ENCODE assay signal across 29 mouse cellular contexts in genomic region chr12:53012336-53012735, GRCm38 (mm10).
DNase-seq lines count a peak whose midpoint lies in the region; ATAC-seq and TF ChIP-seq lines count a peak whose summit lies in the region.
"Had no signal": no experiment of that assay in that cellular context is flagged by ENCODE, and none has a peak within 500 bp of the region (broad histone marks: within the 10 kb centered on the region; RNA-seq: fewer than 3 reads in every experiment).

No protein-coding gene starts in this region.

- 22% methylated on average over 3 of the region's 3 CpGs for WGBS in hindbrain, embryonic 10.5 days
- WGBS in hindbrain, embryonic 12.5 days, result 21% methylated on average over 3 of the region's 3 CpGs
- 4% methylated on average over 3 of the region's 3 CpGs for WGBS in kidney, postnatal 0 days

- peaks cover 10% of the 10 kb centered on the region for H3K4me1 ChIP-seq in hindbrain, embryonic 10.5 days (replicated peaks)
- H3K4me1 ChIP-seq in hindbrain, embryonic 12.5 days, result 0 out of 2 replicates have a peak, but pooled peaks cover 6% of the 10 kb centered on the region
- H3K4me1 ChIP-seq in kidney, postnatal 0 days (replicated peaks; ENCODE audit: insufficient read depth, low read length), result 0 out of 2 replicates have a peak, but pooled peaks cover 4% of the 10 kb centered on the region
- H3K4me1 ChIP-seq: heart, embryonic 15.5 days; liver, embryonic 12.5 days; megakaryocyte, embryonic 14.5 days had no signal

- no peaks in the 10 kb centered on the region for H3K9me3 ChIP-seq in hindbrain, embryonic 10.5 days
- no peaks in the 10 kb centered on the region for H3K9me3 ChIP-seq in hindbrain, embryonic 12.5 days (replicated peaks)
- H3K9me3 ChIP-seq in kidney, postnatal 0 days (replicated peaks; ENCODE audit: low read length), result no peaks in the 10 kb centered on the region
- H3K9me3 ChIP-seq: heart, embryonic 15.5 days; limb, embryonic 13.5 days; liver, embryonic 12.5 days; neural tube, embryonic 15.5 days had no signal

- no peak overlapping the region for H3K9ac ChIP-seq in hindbrain, embryonic 12.5 days
- no peak overlapping the region for H3K9ac ChIP-seq in kidney, postnatal 0 days (ENCODE audit: low read depth, low read length)
- H3K9ac ChIP-seq: forebrain, postnatal 0 days; heart, embryonic 15.5 days; limb, embryonic 13.5 days; liver, embryonic 12.5 days; neural tube, embryonic 15.5 days had no signal

- peak overlapping the region; percentile 37; the same call in 1 of the 2 replicates for H3K27ac ChIP-seq in hindbrain, embryonic 10.5 days
- no peak overlapping the region for H3K27ac ChIP-seq in hindbrain, embryonic 12.5 days
- H3K27ac ChIP-seq in kidney, postnatal 0 days, result no peak overlapping the region
- H3K27ac ChIP-seq: gastrocnemius, adult 2 months; heart, embryonic 15.5 days; hindbrain, postnatal 0 days; limb, embryonic 13.5 days; liver, embryonic 12.5 days; neural tube, embryonic 15.5 days had no signal

- H3K4me2 ChIP-seq in hindbrain, embryonic 12.5 days (replicated peaks), result no peak overlapping the region
- H3K4me2 ChIP-seq in kidney, postnatal 0 days (ENCODE audit: low read length), result no peak overlapping the region
- H3K4me2 ChIP-seq: heart, embryonic 15.5 days; limb, embryonic 13.5 days; liver, embryonic 12.5 days; neural tube, embryonic 15.5 days had no signal

- H3K36me3 ChIP-seq in hindbrain, embryonic 10.5 days, result no peaks in the 10 kb centered on the region
- peaks cover 8% of the 10 kb centered on the region; the same call in 1 of the 2 replicates for H3K36me3 ChIP-seq in hindbrain, embryonic 12.5 days
- H3K36me3 ChIP-seq in kidney, postnatal 0 days (ENCODE audit: insufficient read depth, low read length), result no peaks in the 10 kb centered on the region
- H3K36me3 ChIP-seq: limb, embryonic 13.5 days; liver, embryonic 12.5 days; neural tube, embryonic 15.5 days had no signal

- TF ChIP-seq CTCF in kidney, postnatal 0 days (IDR thresholded peaks at IDR 0.05; ENCODE audit: low read depth), result no peak

- no peaks in the 10 kb centered on the region for H3K27me3 ChIP-seq in hindbrain, embryonic 10.5 days (ENCODE audit: insufficient read depth, poor library complexity, severe bottlenecking)
- no peaks in the 10 kb centered on the region for H3K27me3 ChIP-seq in hindbrain, embryonic 12.5 days
- no peaks in the 10 kb centered on the region for H3K27me3 ChIP-seq in kidney, postnatal 0 days (ENCODE audit: insufficient read depth, low read length)
- H3K27me3 ChIP-seq: heart, embryonic 15.5 days; limb, embryonic 13.5 days; liver, embryonic 12.5 days; megakaryocyte, embryonic 14.5 days; neural tube, embryonic 15.5 days had no signal

- ATAC-seq in hindbrain, embryonic 12.5 days (ENCODE audit: low FRiP score), result no peak
- ATAC-seq in kidney, postnatal 0 days (replicated peaks; ENCODE audit: low FRiP score, low read depth), result no peak; the same call in 1 of the 2 replicates
- ATAC-seq: CD4-positive, CD25-positive, alpha-beta regulatory T cell, adult 4 months; forebrain, postnatal 0 days; hindbrain, postnatal 0 days; intestine, postnatal 0 days; liver, embryonic 12.5 days; midbrain, embryonic 16.5 days had no signal

- H3K4me3 ChIP-seq in hindbrain, embryonic 10.5 days, result no peak overlapping the region
- H3K4me3 ChIP-seq in hindbrain, embryonic 12.5 days, result no peak overlapping the region
- H3K4me3 ChIP-seq in kidney, postnatal 0 days (replicated peaks; ENCODE audit: low read depth, low read length), result no peak overlapping the region
- H3K4me3 ChIP-seq: gastrocnemius, adult 2 months; heart, embryonic 15.5 days; limb, embryonic 13.5 days; liver, embryonic 12.5 days; megakaryocyte, embryonic 14.5 days; myocyte; neural tube, embryonic 15.5 days had no signal

- DNase-seq in hindbrain, embryonic 10.5 days (ENCODE audit: low spot score), result no peak
- peak; percentile 68 for DNase-seq in kidney, postnatal 0 days (ENCODE audit: low spot score)
- DNase-seq in kidney, adult 18-20 months, result no peak
- DNase-seq in adipocyte (ENCODE audit: low spot score), result peak; percentile 14
- peak; percentile 14 for DNase-seq in hindlimb bud, embryonic 11.5 days (ENCODE audit: extremely low spot score, low read depth, low spot score)
- no peak for DNase-seq in thymus, postnatal 36 days
- DNase-seq in layer of hippocampus, adult 11-12 months (ENCODE audit: low spot score), result no peak
- DNase-seq: adrenal gland, adult 2 months; cerebellum, adult 11-12 months; cerebellum, postnatal 10 days; forebrain, postnatal 0 days; gastrocnemius, adult 2 months; heart, postnatal 36 days; layer of hippocampus, postnatal 36 days; lung, adult 18-20 months; lung, postnatal 36 days; thymus, adult 18-20 months; thymus, postnatal 4 days had no signal

Comparison
In these comparisons a context has a peak if more than half of its experiments do, and no peak if none do; other contexts are left out.
1. DNase-seq: peak in kidney, postnatal 0 days (single experiment), adipocyte (single experiment) and hindlimb bud, embryonic 11.5 days (single experiment); none in hindbrain, embryonic 10.5 days (single experiment), kidney, adult 18-20 months (single experiment), thymus, postnatal 36 days (0 of 2) and layer of hippocampus, adult 11-12 months (single experiment).